Mouse (Mus musculus) midbrain, postnatal 0 days (tissue): ENCODE measurements around the gene Rnf41. TPM values are rescaled to one million over a fixed set of nuclear protein-coding genes. Genes with fewer than 3 reads are reported as not detected.

Source experiments
- ATAC-seq: fragments of 200-750 bp; cut with Nextera tagmentation; 2 replicates; pipeline ENCODE4 v1.8.0; 2017; ENCODE audit warnings: moderate number of reproducible peaks, mild to moderate bottlenecking, moderate TSS enrichment, moderate library complexity; ENCODE audit not compliant: low FRiP score
- DNase-seq: peaks from one replicate; pipeline ENCODE4 v3.0.0-alpha.2; 2015; ENCODE audit warnings: low spot score
- H3K27ac ChIP-seq: fragments of 300-500 bp; sonication (generic); 2 replicates; pipeline ENCODE4 v1.5.1; 2014; ENCODE audit warnings: low read depth, mild to moderate bottlenecking, low read length, mixed read lengths
- H3K27me3 ChIP-seq: fragments of 300-500 bp; sonication (generic); 2 replicates; pipeline ENCODE4 v1.6.1; 2014; ENCODE audit warnings: low read length, control low read depth, mixed read lengths; ENCODE audit not compliant: insufficient read depth
- H3K36me3 ChIP-seq: fragments of 300-500 bp; sonication (generic); 2 replicates; pipeline ENCODE4 v1.6.1; 2014; ENCODE audit warnings: low read length, control low read depth, mixed read lengths; ENCODE audit not compliant: insufficient read depth
- H3K4me1 ChIP-seq: fragments of 300-500 bp; sonication (generic); 2 replicates; pipeline ENCODE4 v1.6.1; 2014; ENCODE audit warnings: mild to moderate bottlenecking, control low read depth, antibody characterized with exemption, low read length, mixed read lengths; ENCODE audit not compliant: insufficient read depth
- H3K4me2 ChIP-seq: fragments of 300-500 bp; sonication (generic); 2 replicates; pipeline ENCODE4 v1.6.1; 2014; ENCODE audit warnings: low read depth, mild to moderate bottlenecking, low read length, mixed read lengths; ENCODE audit not compliant: poor library complexity, severe bottlenecking
- H3K4me3 ChIP-seq: fragments of 300-500 bp; sonication (generic); 2 replicates; pipeline ENCODE4 v1.5.1; 2014; ENCODE audit warnings: low read depth, mild to moderate bottlenecking, low read length, moderate library complexity
- H3K9ac ChIP-seq: fragments of 300-500 bp; sonication (generic); replicated peaks from 2 replicates; pipeline ENCODE4 v1.6.1; 2014; ENCODE audit warnings: mild to moderate bottlenecking, low read length, moderate library complexity, mixed read lengths; ENCODE audit not compliant: poor library complexity, severe bottlenecking
- H3K9me3 ChIP-seq: fragments of 300-500 bp; sonication (generic); 2 replicates; pipeline ENCODE4 v1.6.1; 2016; ENCODE audit warnings: low read length, control low read depth
- CTCF ChIP-seq: IDR thresholded peaks from 2 replicates; pipeline ENCODE4 v1.5.1; 2016; ENCODE audit warnings: antibody characterized with exemption, mild to moderate bottlenecking
- WGBS: fragments of 180-500 bp; shearing (Covaris S2); extraction: QIAGEN DNeasy Blood & Tissue Kit; methylation state at CpG from one replicate; pipeline ENCODE4 v1.1.7; 2014; 5-methylcytosine and 5-hydroxymethylcytosine counted together
- polyA plus RNA-seq: library from polyadenylated mRNA; unstranded; fragments of >200 nt; fragmentation: Nextera tagmentation; extraction: Ambion mirVana; gene quantifications from 2 replicates; pipeline ENCODE4 v1.2.1, GENCODE M21; 2015
- total RNA-seq: library from RNA; depleted of rRNA; stranded (reverse); fragments of >200 nt; gene quantifications from 2 replicates; pipeline ENCODE4 v1.2.3, GENCODE M21; 2014

Rnf41 gene
- total and polyA plus RNA-seq, 2 experiments from 2014 or later: 91.6 to 94.3 TPM

DNA sequence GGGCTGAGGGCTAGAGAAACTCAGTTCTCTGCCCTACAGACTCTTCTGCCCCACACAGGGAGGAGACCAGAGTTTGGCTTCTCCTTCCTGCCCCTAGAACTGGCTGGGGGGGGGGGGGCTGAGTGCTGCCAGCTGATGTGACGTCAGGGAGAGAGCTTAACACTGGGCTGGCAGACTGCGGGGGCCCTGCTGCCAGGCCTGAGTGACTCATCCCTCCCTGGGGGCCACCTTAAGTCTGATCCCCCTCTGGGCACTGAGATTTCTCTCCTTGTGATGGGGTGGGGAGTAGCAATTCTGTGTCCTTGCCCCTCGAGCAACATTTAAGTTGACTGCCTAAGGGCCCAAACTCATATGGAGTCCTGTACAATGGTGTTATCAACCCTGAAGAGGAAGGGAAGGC, 33.0 kb upstream of the Rnf41 start:
- ATAC-seq: no peak
- TF ChIP-seq CTCF: no peak
- H3K4me1 ChIP-seq: peaks cover 9% of the 10 kb centered on the region; the same call in 1 of the 2 replicates
- no peak for DNase-seq
- 27% methylated on average over 3 of the region's 3 CpGs for WGBS
- H3K27ac ChIP-seq: no peak overlapping the region
- H3K9ac ChIP-seq: peak overlapping the region; percentile 99
- peak overlapping the region; percentile 77 for H3K4me2 ChIP-seq
- no peaks in the 10 kb centered on the region for H3K27me3 ChIP-seq
- H3K4me3 ChIP-seq: peak overlapping the region; percentile 94
- H3K9me3 ChIP-seq: no peaks in the 10 kb centered on the region
- H3K36me3 ChIP-seq: peaks cover 36% of the 10 kb centered on the region

DNA sequence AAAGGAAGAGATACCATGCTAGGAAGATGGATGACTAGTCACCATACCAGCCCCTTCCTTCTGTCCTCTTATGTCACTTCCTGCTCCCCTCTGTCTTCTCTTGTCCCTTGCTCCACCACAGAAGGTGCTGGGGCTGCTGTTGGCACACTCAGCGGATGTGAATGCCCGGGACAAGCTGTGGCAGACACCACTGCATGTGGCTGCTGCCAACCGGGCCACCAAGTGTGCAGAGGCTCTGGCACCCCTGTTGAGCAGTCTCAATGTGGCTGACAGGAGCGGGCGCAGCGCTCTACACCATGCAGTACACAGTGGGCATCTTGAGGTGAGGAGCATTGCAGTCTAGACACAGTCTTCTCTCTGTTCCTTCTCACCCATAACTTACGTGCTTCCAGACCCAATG, 32.2 kb upstream of the Rnf41 start:
- DNase-seq: no peak
- Histone ChIP-seq H3K4me2 (no peak overlapping the region), H3K36me3 (peaks cover 44% of the 10 kb centered on the region), H3K27me3 (no peaks in the 10 kb centered on the region), H3K27ac (no peak overlapping the region), H3K4me3 (no peak overlapping the region), H3K9me3 (no peaks in the 10 kb centered on the region), H3K9ac (no peak overlapping the region), H3K4me1 (peaks cover 9% of the 10 kb centered on the region; the same call in 1 of the 2 replicates)
- WGBS: 89% methylated on average over 7 of the region's 7 CpGs
- ATAC-seq: no peak
- no peak for TF ChIP-seq CTCF

DNA sequence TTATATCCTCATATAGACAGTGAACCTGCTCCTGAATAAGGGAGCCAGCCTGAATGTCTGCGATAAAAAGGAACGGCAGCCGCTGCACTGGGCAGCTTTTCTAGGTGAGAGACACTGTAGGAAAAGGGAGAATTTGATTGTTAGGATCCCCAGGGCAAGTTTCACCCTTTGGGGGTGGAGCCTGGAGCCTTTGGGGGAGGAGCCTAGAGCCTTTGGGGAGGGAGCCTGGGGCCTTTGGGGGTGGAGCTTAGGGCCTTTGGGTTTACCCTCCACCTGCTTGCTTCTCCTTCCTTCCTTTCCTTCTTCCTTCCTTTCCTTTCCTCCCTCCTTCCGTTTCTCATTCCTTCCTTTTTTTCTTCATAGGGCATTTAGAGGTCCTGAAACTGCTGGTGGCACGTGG, 30.9 kb upstream of the Rnf41 start:
- Histone ChIP-seq H3K4me3 (no peak overlapping the region), H3K9me3 (no peaks in the 10 kb centered on the region), H3K4me1 (peaks cover 9% of the 10 kb centered on the region; the same call in 1 of the 2 replicates), H3K27ac (no peak overlapping the region), H3K27me3 (no peaks in the 10 kb centered on the region), H3K36me3 (peaks cover 55% of the 10 kb centered on the region), H3K9ac (no peak overlapping the region), H3K4me2 (no peak overlapping the region)
- 92% methylated on average over 5 of the region's 5 CpGs for WGBS
- DNase-seq (no peak), ATAC-seq (no peak)
- TF ChIP-seq CTCF: no peak

DNA sequence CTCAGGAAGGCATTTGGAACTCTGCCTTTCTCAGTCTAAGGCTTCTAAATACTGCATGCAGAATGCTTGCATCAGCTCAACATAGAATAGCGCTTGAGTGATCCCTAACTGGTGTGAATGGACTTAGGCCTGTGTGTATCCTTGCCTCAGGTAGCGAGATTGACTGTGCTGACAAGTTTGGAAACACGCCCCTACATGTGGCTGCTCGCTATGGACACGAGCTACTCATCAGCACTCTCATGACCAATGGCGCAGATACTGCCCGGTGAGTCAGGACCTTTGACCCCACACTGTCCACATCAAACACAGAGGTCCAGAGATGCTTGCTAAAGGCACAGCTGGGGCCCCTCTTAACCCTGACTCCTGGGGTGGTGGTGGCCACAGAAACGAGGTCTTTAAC, 29.0 kb upstream of the Rnf41 start:
- DNase-seq (no peak), ATAC-seq (no peak)
- TF ChIP-seq CTCF: no peak
- H3K4me1 ChIP-seq: peaks cover 5% of the 10 kb centered on the region; the same call in 1 of the 2 replicates
- H3K27ac ChIP-seq: no peak overlapping the region
- no peaks in the 10 kb centered on the region for H3K27me3 ChIP-seq
- H3K4me3 ChIP-seq: no peak overlapping the region
- no peaks in the 10 kb centered on the region for H3K9me3 ChIP-seq
- 91% methylated on average over 8 of the region's 8 CpGs for WGBS
- H3K9ac ChIP-seq: no peak overlapping the region
- H3K36me3 ChIP-seq: peaks cover 73% of the 10 kb centered on the region
- H3K4me2 ChIP-seq: no peak overlapping the region

DNA sequence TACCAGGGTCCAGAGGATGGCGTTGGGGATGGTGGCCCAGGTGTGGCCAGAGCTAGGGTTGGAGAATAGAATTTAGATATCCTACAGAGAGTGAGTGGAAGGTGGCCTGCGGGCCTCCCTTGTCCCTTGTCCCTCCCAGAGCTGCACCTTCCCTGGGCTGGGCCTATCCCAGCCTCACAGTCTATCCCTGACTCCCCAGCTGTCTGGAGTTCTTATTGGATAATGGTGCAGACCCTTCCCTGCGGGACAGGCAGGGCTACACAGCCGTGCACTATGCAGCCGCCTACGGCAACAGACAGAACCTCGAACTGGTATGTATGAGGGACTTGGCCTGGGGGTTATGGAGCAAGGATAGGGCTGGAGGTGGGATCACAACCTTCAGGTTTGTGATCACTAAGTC, 25.6 kb upstream of the Rnf41 start:
- ATAC-seq: no peak
- no peak for TF ChIP-seq CTCF
- Histone ChIP-seq H3K36me3 (peaks cover 92% of the 10 kb centered on the region), H3K9ac (no peak overlapping the region), H3K4me1 (no peaks in the 10 kb centered on the region), H3K4me2 (no peak overlapping the region), H3K9me3 (no peaks in the 10 kb centered on the region), H3K4me3 (no peak overlapping the region), H3K27ac (no peak overlapping the region), H3K27me3 (no peaks in the 10 kb centered on the region)
- 93% methylated on average over 7 of the region's 7 CpGs for WGBS
- no peak for DNase-seq

DNA sequence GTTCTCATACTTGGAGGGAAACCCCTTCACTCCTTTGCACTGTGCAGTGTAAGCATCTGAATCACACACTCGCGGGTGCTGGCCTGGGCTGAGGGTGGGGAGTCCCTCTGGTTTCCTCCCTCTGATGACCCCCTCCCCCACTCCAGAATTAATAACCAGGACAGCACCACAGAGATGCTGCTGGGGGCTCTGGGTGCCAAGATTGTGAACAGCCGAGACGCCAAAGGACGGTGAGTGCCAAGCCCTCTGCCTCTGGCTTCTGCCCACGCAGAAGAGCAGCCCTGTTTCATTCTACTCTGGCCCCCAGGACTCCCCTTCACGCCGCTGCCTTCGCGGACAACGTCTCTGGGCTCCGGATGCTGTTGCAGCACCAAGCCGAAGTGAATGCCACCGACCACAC, 22.5 kb upstream of the Rnf41 start:
- Histone ChIP-seq H3K36me3 (peaks cover 93% of the 10 kb centered on the region), H3K4me1 (no peaks in the 10 kb centered on the region), H3K9ac (no peak overlapping the region), H3K27me3 (no peaks in the 10 kb centered on the region), H3K27ac (no peak overlapping the region), H3K9me3 (no peaks in the 10 kb centered on the region), H3K4me2 (no peak overlapping the region), H3K4me3 (no peak overlapping the region)
- no peak for ATAC-seq
- no peak for TF ChIP-seq CTCF
- no peak for DNase-seq
- 91% methylated on average over 14 of the region's 14 CpGs for WGBS
